Mouse (Mus musculus) CH12.LX (cell line): ENCODE measurements at regions not wholly inside any gene's neighbourhood (a gene's known extent, or its start where the extent isn't known, plus 50 kb on each side); places are given as distances from the start of the nearest gene placed in this dataset.

ENCODE experiments used
- DNase-seq: peaks from one replicate; pipeline ENCODE4 v3.0.0-alpha.2; 2013; ENCODE audit errors: extremely low read depth
- H3K27ac ChIP-seq: 2 replicates; pipeline ENCODE4 v1.5.1; 2012; ENCODE audit warnings: low read depth, mild to moderate bottlenecking, control low read depth, moderate library complexity; ENCODE audit not compliant: insufficient read depth
- H3K27me3 ChIP-seq: replicated peaks from 2 replicates; pipeline ENCODE3; 2012; ENCODE audit warnings: inconsistent platforms
- H3K36me3 ChIP-seq, 2 experiments: replicated peaks in 1 of 2; 2 replicates each; pipeline versions ENCODE3 to v1.6.1; 2012; ENCODE audit warnings: inconsistent platforms in 1 of 2, low read length in 1 of 2, mild to moderate bottlenecking in 1 of 2, mixed read lengths in 1 of 2, moderate library complexity in 1 of 2; ENCODE audit not compliant: control insufficient read depth in 1 of 2, insufficient read depth in 1 of 2
- H3K4me1 ChIP-seq, 2 experiments: 2 replicates each; pipeline ENCODE4 v1.6.1; 2012; ENCODE audit warnings: inconsistent platforms in 1 of 2, moderate library complexity in 1 of 2; ENCODE audit not compliant: insufficient read depth in 2 of 2, control insufficient read depth in 1 of 2
- H3K4me2 ChIP-seq: 2 replicates; pipeline ENCODE4 v1.6.1; 2012; ENCODE audit warnings: low read depth, mild to moderate bottlenecking, control low read depth; ENCODE audit not compliant: poor library complexity, insufficient read depth, severe bottlenecking
- H3K4me3 ChIP-seq, 3 experiments: fragments of 150-350 bp in 1 of 3; sonication (generic) in 1 of 3; replicated peaks in 1 of 3; 2 replicates each; pipeline versions ENCODE3 to v1.5.1; 2011 to 2012; ENCODE audit warnings: low read depth in 2 of 3, low read length in 2 of 3, mild to moderate bottlenecking in 2 of 3, moderate library complexity in 2 of 3, control low read depth in 1 of 3, improper control_type of control experiment in 1 of 3, inconsistent platforms in 1 of 3, mixed read lengths in 1 of 3; ENCODE audit not compliant: poor library complexity in 1 of 3
- H3K79me2 ChIP-seq: replicated peaks from 2 replicates; pipeline ENCODE4 v1.6.1; 2012; ENCODE audit warnings: mild to moderate bottlenecking, moderate library complexity; ENCODE audit not compliant: control insufficient read depth, poor library complexity, insufficient read depth, severe bottlenecking; ENCODE audit errors: extremely low read depth
- H3K9ac ChIP-seq: 2 replicates; pipeline ENCODE4 v1.6.1; 2012; ENCODE audit warnings: low read depth, mild to moderate bottlenecking, control low read depth, moderate library complexity; ENCODE audit not compliant: insufficient read depth
- H3K9me3 ChIP-seq: replicated peaks from 2 replicates; pipeline ENCODE3; 2012; ENCODE audit warnings: low read length, inconsistent platforms, mixed read lengths
- ELF1 ChIP-seq: IDR thresholded peaks from 2 replicates; pipeline ENCODE4 v1.6.1; 2014; ENCODE audit warnings: low read depth, mild to moderate bottlenecking, inconsistent platforms, low read length, improper control_type of control experiment
- HCFC1 ChIP-seq: IDR thresholded peaks from 2 replicates; pipeline ENCODE4 v1.6.1; 2012; ENCODE audit warnings: low read depth, mild to moderate bottlenecking, inconsistent platforms, low read length, improper control_type of control experiment
- MAX ChIP-seq: IDR thresholded peaks from 2 replicates; pipeline ENCODE4 v1.6.1; 2011; ENCODE audit warnings: low read length, improper control_type of control experiment
- RCOR1 ChIP-seq: conservative IDR thresholded peaks from 2 replicates; pipeline ENCODE4 v1.6.1; 2012; ENCODE audit warnings: low read depth, mild to moderate bottlenecking, inconsistent platforms, low read length, improper control_type of control experiment
- ZC3H11A ChIP-seq: IDR thresholded peaks from 2 replicates; pipeline ENCODE4 v1.6.1; 2012; ENCODE audit warnings: low read depth, mild to moderate bottlenecking, inconsistent platforms, low read length, improper control_type of control experiment
- dilution Hi-C: fragments of 300-500 bp; cut with MboI; formaldehyde crosslinking; loops from 2 replicates; pipeline ENCODE4 v1.14.3; 2020; ENCODE audit warnings: low sequenced_read_pairs; ENCODE audit not compliant: extremely low pct_unique_long_range_greater_than_20kb, extremely low pct_ligation_motif_present
- in situ Hi-C: fragments of 300-500 bp; cut with MboI; formaldehyde crosslinking; loops from 3 replicates; pipeline ENCODE4 v1.14.3; 2019; ENCODE audit warnings: low sequenced_read_pairs, low pct_ligation_motif_present, low pct_unique_long_range_greater_than_20kb, mixed read lengths

DNA sequence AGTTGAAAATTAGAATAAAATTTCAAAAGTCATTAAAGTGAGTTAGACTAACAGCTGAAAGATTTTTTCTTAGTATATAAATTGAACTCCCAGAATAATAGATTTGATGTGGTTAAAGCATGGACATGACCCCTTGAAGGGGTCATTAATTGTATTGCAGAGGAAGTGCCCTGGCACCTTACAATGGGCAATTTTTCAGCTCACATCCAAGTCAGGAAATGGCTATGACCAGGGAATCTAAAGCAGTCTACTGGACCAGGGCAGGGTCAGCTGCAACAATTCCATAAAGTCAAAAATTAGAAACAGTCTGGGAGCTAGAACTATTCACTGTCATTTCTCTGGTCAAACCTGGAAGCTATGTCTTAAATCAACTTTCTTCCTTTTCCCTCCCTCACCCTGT is 55.2 kb upstream of the Pcsk5 start:
- Histone ChIP-seq H3K4me1 (no peaks in the 10 kb centered on the region), H3K9ac (no peak overlapping the region), H3K9me3 (no peaks in the 10 kb centered on the region), H3K36me3 (no peaks in the 10 kb centered on the region), H3K4me3 (no peak overlapping the region), H3K79me2 (no peaks in the 10 kb centered on the region), H3K4me2 (no peak overlapping the region), H3K27ac (no peak overlapping the region), H3K27me3 (no peaks in the 10 kb centered on the region)
- dilution Hi-C loops (no loop called here), in situ Hi-C loops (no loop called here)
- no peak for DNase-seq
- TF ChIP-seq MAX (no peak), RCOR1 (no peak), ZC3H11A (no peak), HCFC1 (no peak), ELF1 (no peak)
